Mouse (Mus musculus) limb, embryonic 14.5 days (tissue): ENCODE results near the gene Mat2a. TPM values are rescaled to one million over a fixed set of nuclear protein-coding genes. Genes with fewer than 3 reads are reported as not detected.

Experiments used
- ATAC-seq: fragments of 200-750 bp; cut with Nextera tagmentation; 2 replicates; pipeline ENCODE4 v1.8.0; 2017; ENCODE audit warnings: low read depth, moderate number of reproducible peaks, moderate TSS enrichment; ENCODE audit not compliant: low FRiP score
- DNase-seq: peaks from one replicate; pipeline ENCODE4 v3.0.0-alpha.2; 2015; ENCODE audit warnings: low spot score
- H3K27ac ChIP-seq: fragments of 300-500 bp; sonication (generic); replicated peaks from 2 replicates; pipeline ENCODE4 v1.5.1; 2014; ENCODE audit warnings: low read depth, mild to moderate bottlenecking, low read length, moderate library complexity, mixed read lengths
- H3K27me3 ChIP-seq: fragments of 300-500 bp; sonication (generic); 2 replicates; pipeline ENCODE4 v1.6.1; 2014; ENCODE audit warnings: low read length, mixed read lengths; ENCODE audit not compliant: control insufficient read depth, insufficient read depth
- H3K36me3 ChIP-seq: fragments of 300-500 bp; sonication (generic); 2 replicates; pipeline ENCODE4 v1.6.1; 2014; ENCODE audit warnings: mild to moderate bottlenecking, low read length, moderate library complexity, mixed read lengths; ENCODE audit not compliant: control insufficient read depth, insufficient read depth
- H3K4me1 ChIP-seq: fragments of 300-500 bp; sonication (generic); 2 replicates; pipeline ENCODE4 v1.6.1; 2014; ENCODE audit warnings: antibody characterized with exemption, low read length, mixed read lengths; ENCODE audit not compliant: control insufficient read depth, insufficient read depth
- H3K4me2 ChIP-seq: fragments of 300-500 bp; sonication (generic); replicated peaks from 2 replicates; pipeline ENCODE4 v1.6.1; 2014; ENCODE audit warnings: low read depth, mild to moderate bottlenecking, low read length, moderate library complexity; ENCODE audit not compliant: severe bottlenecking
- H3K4me3 ChIP-seq: fragments of 300-500 bp; sonication (generic); replicated peaks from 2 replicates; pipeline ENCODE4 v1.5.1; 2014; ENCODE audit warnings: low read length
- H3K9ac ChIP-seq: fragments of 300-500 bp; sonication (generic); 2 replicates; pipeline ENCODE4 v1.6.1; 2014; ENCODE audit warnings: mild to moderate bottlenecking, low read depth, low read length, moderate library complexity; ENCODE audit not compliant: severe bottlenecking
- H3K9me3 ChIP-seq: fragments of 300-500 bp; sonication (generic); 2 replicates; pipeline ENCODE4 v1.6.1; 2016; ENCODE audit warnings: low read length; ENCODE audit not compliant: control insufficient read depth
- POLR2A ChIP-seq: fragments of 200-500 bp; IDR thresholded peaks from 2 replicates; pipeline ENCODE4 v1.8.0; 2012; ENCODE audit warnings: inconsistent platforms, mild to moderate bottlenecking, moderate library complexity, borderline replicate concordance; ENCODE audit not compliant: insufficient read depth, insufficient read length; ENCODE audit errors: extremely low read depth
- WGBS: fragments of 180-500 bp; shearing (Covaris S2); extraction: QIAGEN DNeasy Blood & Tissue Kit; methylation state at CpG from one replicate; pipeline ENCODE4 v1.1.7; 2014; 5-methylcytosine and 5-hydroxymethylcytosine counted together
- polyA plus RNA-seq, 2 experiments: library from polyadenylated mRNA; depleted of rRNA in 1 of 2; stranded (reverse) in 1 of 2; unstranded in 1 of 2; fragments of >200 nt; fragmentation: Nextera tagmentation in 1 of 2; extraction: Ambion mirVana in 1 of 2; gene quantifications; 2 replicates each; pipeline versions ENCODE4 v1.2.1 to v1.2.3; 2012 to 2014

The Mat2a gene
- polyA plus RNA-seq, 2 experiments = 285 to 352 TPM

GRCm38 (mm10) chr6:72442921-72443604 is 3.7 kb upstream of the Mat2a start:
- DNase-seq = peak; percentile 56
- H3K36me3 ChIP-seq = peaks cover 2% of the 10 kb centered on the region
- H3K4me1 ChIP-seq = peaks cover 13% of the 10 kb centered on the region
- no peak overlapping the region for H3K27ac ChIP-seq
- no peaks in the 10 kb centered on the region for H3K9me3 ChIP-seq
- TF ChIP-seq POLR2A = no peak
- H3K9ac ChIP-seq = no peak overlapping the region
- H3K27me3 ChIP-seq = no peaks in the 10 kb centered on the region
- H3K4me3 ChIP-seq = no peak overlapping the region
- H3K4me2 ChIP-seq = no peak overlapping the region
- ATAC-seq = no peak
- 37% methylated on average over 1 of the region's 1 CpGs for WGBS

- no peak for TF ChIP-seq POLR2A
- H3K9ac ChIP-seq = peak overlapping the region; percentile 100
- WGBS = 8% methylated on average over 17 of the region's 17 CpGs
- H3K27ac ChIP-seq = peak overlapping the region; percentile 99
- H3K4me2 ChIP-seq = peak overlapping the region; percentile 82
- H3K4me3 ChIP-seq = peak overlapping the region; percentile 100
- no peak for DNase-seq
- no peaks in the 10 kb centered on the region for H3K9me3 ChIP-seq
- H3K36me3 ChIP-seq = peaks cover 28% of the 10 kb centered on the region
- peaks cover 23% of the 10 kb centered on the region for H3K4me1 ChIP-seq
- ATAC-seq = no peak
- H3K27me3 ChIP-seq = no peaks in the 10 kb centered on the region
These were observed 1.0 kb upstream of the Mat2a start for GRCm38 (mm10) chr6:72440186-72440990.

GRCm38 (mm10) chr6:72438862-72439354 is 450 bp downstream of the Mat2a start:
- DNase-seq (peak; percentile 93), ATAC-seq (peak; percentile 39)
- Histone ChIP-seq H3K9ac (peak overlapping the region; percentile 100), H3K27ac (peak overlapping the region; percentile 99), H3K4me1 (peaks cover 23% of the 10 kb centered on the region), H3K9me3 (no peaks in the 10 kb centered on the region), H3K36me3 (peaks cover 41% of the 10 kb centered on the region), H3K4me3 (peak overlapping the region; percentile 100), H3K27me3 (no peaks in the 10 kb centered on the region), H3K4me2 (peak overlapping the region; percentile 82)
- TF ChIP-seq POLR2A = no peak
- WGBS = under 1% methylated on average over 44 of the region's 57 CpGs

- no peaks in the 10 kb centered on the region for H3K27me3 ChIP-seq
- no peak for DNase-seq
- TF ChIP-seq POLR2A = no peak
- H3K4me2 ChIP-seq = peak overlapping the region; percentile 82
- WGBS = 2% methylated on average over 5 of the region's 5 CpGs
- peaks cover 23% of the 10 kb centered on the region for H3K4me1 ChIP-seq
- H3K9ac ChIP-seq = peak overlapping the region; percentile 100
- H3K4me3 ChIP-seq = peak overlapping the region; percentile 100
- no peak for ATAC-seq
- H3K27ac ChIP-seq = no peak overlapping the region
- H3K36me3 ChIP-seq = peaks cover 48% of the 10 kb centered on the region
- H3K9me3 ChIP-seq = no peaks in the 10 kb centered on the region
These were observed 1.1 kb downstream of the Mat2a start for GRCm38 (mm10) chr6:72438226-72438625.

- Histone ChIP-seq H3K4me3 (no peak overlapping the region), H3K9ac (no peak overlapping the region), H3K27ac (no peak overlapping the region), H3K9me3 (no peaks in the 10 kb centered on the region), H3K4me1 (peaks cover 11% of the 10 kb centered on the region; the same call in 1 of the 2 replicates), H3K36me3 (peaks cover 86% of the 10 kb centered on the region), H3K4me2 (no peak overlapping the region), H3K27me3 (no peaks in the 10 kb centered on the region)
- WGBS = 83% methylated on average over 2 of the region's 2 CpGs
- DNase-seq = no peak
- no peak for ATAC-seq
- TF ChIP-seq POLR2A = no peak
These were observed 7.2 kb downstream of the Mat2a start for GRCm38 (mm10) chr6:72432153-72432552.
